Mouse (Mus musculus) liver, postnatal 0 days (tissue): Measurements from ENCODE around the gene N6amt1. TPM values are rescaled to one million over a fixed set of nuclear protein-coding genes. Genes with fewer than 3 reads are reported as not detected.

Experiments used
- ATAC-seq: fragments of 200-750 bp; cut with Nextera tagmentation; 2 replicates; pipeline ENCODE4 v1.8.0; 2017; ENCODE audit warnings: mild to moderate bottlenecking, moderate library complexity
- DNase-seq: peaks from one replicate; pipeline ENCODE4 v3.0.0-alpha.2; 2016
- H3K27ac ChIP-seq: fragments of 300-500 bp; sonication (generic); 2 replicates; pipeline ENCODE4 v1.5.1; 2014; ENCODE audit warnings: antibody characterized with exemption, moderate library complexity, mild to moderate bottlenecking, low read depth
- H3K27me3 ChIP-seq: fragments of 300-500 bp; sonication (generic); 2 replicates; pipeline ENCODE4 v1.6.1; 2014; ENCODE audit warnings: low read length, control low read depth, mixed read lengths; ENCODE audit not compliant: insufficient read depth
- H3K36me3 ChIP-seq: fragments of 300-500 bp; sonication (generic); replicated peaks from 2 replicates; pipeline ENCODE4 v1.6.1; 2014; ENCODE audit warnings: mild to moderate bottlenecking, control low read depth, low read length, moderate library complexity, mixed read lengths; ENCODE audit not compliant: insufficient read depth
- H3K4me1 ChIP-seq: fragments of 300-500 bp; sonication (generic); 2 replicates; pipeline ENCODE4 v1.6.1; 2014; ENCODE audit warnings: antibody characterized with exemption, mild to moderate bottlenecking, control low read depth; ENCODE audit not compliant: insufficient read depth
- H3K4me2 ChIP-seq: fragments of 300-500 bp; sonication (generic); 2 replicates; pipeline ENCODE4 v1.6.1; 2014; ENCODE audit warnings: low read depth, mild to moderate bottlenecking, low read length, moderate library complexity, mixed read lengths
- H3K4me3 ChIP-seq: fragments of 300-500 bp; sonication (generic); 2 replicates; pipeline ENCODE4 v1.5.1; 2014; ENCODE audit warnings: low read depth, low read length
- H3K9ac ChIP-seq: fragments of 300-500 bp; sonication (generic); replicated peaks from 2 replicates; pipeline ENCODE4 v1.6.1; 2014; ENCODE audit warnings: mild to moderate bottlenecking, moderate library complexity
- H3K9me3 ChIP-seq: fragments of 300-500 bp; sonication (generic); 2 replicates; pipeline ENCODE4 v1.6.1; 2016; ENCODE audit warnings: mild to moderate bottlenecking, control low read depth, low read length, mixed read lengths
- CTCF ChIP-seq: sonication (generic); IDR thresholded peaks from 2 replicates; pipeline ENCODE4 v1.5.1; 2016; ENCODE audit warnings: antibody characterized with exemption, low read depth
- EP300 ChIP-seq: IDR thresholded peaks from 2 replicates; pipeline ENCODE4 v1.6.1; 2016; ENCODE audit warnings: antibody characterized with exemption, low read depth, mild to moderate bottlenecking
- WGBS: fragments of 180-500 bp; shearing (Covaris S2); extraction: QIAGEN DNeasy Blood & Tissue Kit; methylation state at CpG from one replicate; pipeline ENCODE4 v1.1.7; 2014; ENCODE audit not compliant: insufficient replicate concordance; 5-methylcytosine and 5-hydroxymethylcytosine counted together
- polyA plus RNA-seq: library from polyadenylated mRNA; unstranded; fragments of >200 nt; fragmentation: Nextera tagmentation; extraction: Ambion mirVana; gene quantifications from 2 replicates; pipeline ENCODE4 v1.2.1, GENCODE M21; 2015

The N6amt1 gene
- polyA plus RNA-seq, 1 experiment from 2014 or later, result 10.6 TPM

GRCm38 (mm10) chr16:87319541-87320251 is 34.3 kb upstream of the N6amt1 start:
- H3K9me3 ChIP-seq, result no peaks in the 10 kb centered on the region
- H3K27me3 ChIP-seq, result no peaks in the 10 kb centered on the region
- WGBS, result 72% methylated on average over 5 of the region's 5 CpGs
- H3K36me3 ChIP-seq, result no peaks in the 10 kb centered on the region
- H3K9ac ChIP-seq, result no peak overlapping the region
- no peaks in the 10 kb centered on the region for H3K4me1 ChIP-seq
- DNase-seq (no peak), ATAC-seq (no peak)
- H3K27ac ChIP-seq, result no peak overlapping the region
- TF ChIP-seq EP300, result no peak
- TF ChIP-seq CTCF, result no peak
- H3K4me2 ChIP-seq, result no peak overlapping the region
- no peak overlapping the region for H3K4me3 ChIP-seq

- Histone ChIP-seq H3K9me3 (no peaks in the 10 kb centered on the region), H3K27me3 (no peaks in the 10 kb centered on the region), H3K9ac (no peak overlapping the region), H3K27ac (no peak overlapping the region), H3K4me1 (no peaks in the 10 kb centered on the region), H3K36me3 (no peaks in the 10 kb centered on the region), H3K4me2 (no peak overlapping the region), H3K4me3 (no peak overlapping the region)
- DNase-seq (no peak), ATAC-seq (no peak)
- no peak for TF ChIP-seq CTCF
- TF ChIP-seq EP300, result no peak
- 57% methylated on average over 2 of the region's 2 CpGs for WGBS
Measured at GRCm38 (mm10) chr16:87320252-87320555, 33.8 kb upstream of the N6amt1 start.

- no peak overlapping the region for H3K9ac ChIP-seq
- no peak overlapping the region for H3K4me3 ChIP-seq
- TF ChIP-seq EP300, result no peak
- no peak for TF ChIP-seq CTCF
- ATAC-seq, result no peak
- H3K27me3 ChIP-seq, result no peaks in the 10 kb centered on the region
- no peak overlapping the region for H3K27ac ChIP-seq
- H3K4me2 ChIP-seq, result no peak overlapping the region
- 23% methylated on average over 5 of the region's 5 CpGs for WGBS
- no peaks in the 10 kb centered on the region for H3K4me1 ChIP-seq
- no peak for DNase-seq
- H3K36me3 ChIP-seq, result no peaks in the 10 kb centered on the region
- no peaks in the 10 kb centered on the region for H3K9me3 ChIP-seq
Measured at GRCm38 (mm10) chr16:87324571-87324970, 29.4 kb upstream of the N6amt1 start.

- Histone ChIP-seq H3K4me1 (no peaks in the 10 kb centered on the region), H3K27ac (no peak overlapping the region), H3K4me3 (no peak overlapping the region), H3K9me3 (no peaks in the 10 kb centered on the region), H3K36me3 (no peaks in the 10 kb centered on the region), H3K27me3 (no peaks in the 10 kb centered on the region), H3K4me2 (no peak overlapping the region), H3K9ac (no peak overlapping the region)
- ATAC-seq, result no peak
- TF ChIP-seq CTCF, result no peak
- TF ChIP-seq EP300, result no peak
- no peak for DNase-seq
- WGBS, result 84% methylated on average over 3 of the region's 3 CpGs
Measured at GRCm38 (mm10) chr16:87329986-87330385, 24.0 kb upstream of the N6amt1 start.

- no peaks in the 10 kb centered on the region for H3K27me3 ChIP-seq
- H3K4me1 ChIP-seq, result no peaks in the 10 kb centered on the region
- no peak for TF ChIP-seq EP300
- TF ChIP-seq CTCF, result no peak
- DNase-seq (no peak), ATAC-seq (no peak)
- no peak overlapping the region for H3K4me2 ChIP-seq
- H3K9me3 ChIP-seq, result no peaks in the 10 kb centered on the region
- no peaks in the 10 kb centered on the region for H3K36me3 ChIP-seq
- no peak overlapping the region for H3K27ac ChIP-seq
- H3K9ac ChIP-seq, result no peak overlapping the region
- H3K4me3 ChIP-seq, result no peak overlapping the region
- 77% methylated on average over 3 of the region's 3 CpGs for WGBS
Measured at GRCm38 (mm10) chr16:87334756-87335155, 19.2 kb upstream of the N6amt1 start.

GRCm38 (mm10) chr16:87341043-87341572 is 12.9 kb upstream of the N6amt1 start:
- DNase-seq (no peak), ATAC-seq (no peak)
- H3K9me3 ChIP-seq, result no peaks in the 10 kb centered on the region
- no peak overlapping the region for H3K27ac ChIP-seq
- TF ChIP-seq EP300 (no peak), CTCF (no peak)
- no peak overlapping the region for H3K9ac ChIP-seq
- H3K36me3 ChIP-seq, result no peaks in the 10 kb centered on the region
- H3K4me2 ChIP-seq, result no peak overlapping the region
- no peaks in the 10 kb centered on the region for H3K4me1 ChIP-seq
- 73% methylated on average over 6 of the region's 6 CpGs for WGBS
- H3K27me3 ChIP-seq, result no peaks in the 10 kb centered on the region
- H3K4me3 ChIP-seq, result no peak overlapping the region
